In the genomic region with DNA sequence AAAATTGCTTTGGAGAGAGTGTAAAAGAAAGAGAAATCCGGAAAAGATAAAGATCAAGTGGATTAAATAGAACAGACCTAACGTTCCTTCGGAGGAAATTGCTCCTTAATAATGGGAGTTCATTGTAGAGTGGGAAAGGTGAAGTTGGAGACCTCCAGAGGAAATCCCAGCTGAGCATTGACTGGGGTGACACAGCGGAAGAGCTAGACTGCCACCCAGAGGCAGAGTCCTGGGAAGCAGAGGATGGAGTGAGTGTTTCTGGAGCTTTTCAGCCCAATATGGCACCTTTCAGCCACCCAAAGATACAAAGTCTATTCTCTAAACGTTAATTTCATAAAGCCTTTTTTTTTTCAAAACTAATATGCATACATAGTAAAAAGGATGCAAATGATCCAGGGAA, we compare ENCODE assay signal across 8 mouse cellular contexts.
A peak's percentile ranks its signal among the peaks of the same experiment; 100 is the strongest.
DNase-seq lines count a peak whose midpoint lies in the region; TF ChIP-seq lines count a peak whose summit lies in the region.
"Had no signal": no experiment of that assay in that cellular context is flagged by ENCODE, and none has a peak within 500 bp of the region (broad histone marks: within the 10 kb centered on the region; RNA-seq: fewer than 3 reads in every experiment).

No protein-coding gene starts in this region.

- H3K27ac ChIP-seq in ES-E14 (ENCODE audit: insufficient read depth, low read depth, low read length, poor library complexity, severe bottlenecking): no peak overlapping the region
- H3K27ac ChIP-seq: embryonic facial prominence, embryonic 12.5 days had no signal

- in situ Hi-C loops in ES-E14 (cut with MboI; ENCODE audit: low sequenced_read_pairs in 2 of 2, unreplicated experiment in 2 of 2): loop anchor here (5.0 to 25.0 kb wide), 2 partner anchors 241 to 391 kb away; no protein-coding TSS in a partner anchor

- intact Hi-C loops in left cerebral cortex, postnatal 4 days (cut with DNase I): loop anchor here (10.0 kb wide), 1 partner anchor 239 kb away; no protein-coding TSS in a partner anchor

- no peak overlapping the region for H3K9ac ChIP-seq in ES-E14 (ENCODE audit: insufficient read depth, low read depth, low read length, poor library complexity, severe bottlenecking)
- H3K9ac ChIP-seq: embryonic facial prominence, embryonic 12.5 days had no signal

- H3K4me3 ChIP-seq in ES-E14 (ENCODE audit: insufficient read depth in 1 of 2, low read depth in 1 of 2, low read length in 2 of 2, poor library complexity in 1 of 2, severe bottlenecking in 1 of 2): no peak overlapping the region
- H3K4me3 ChIP-seq: embryonic facial prominence, embryonic 12.5 days had no signal

- peak; percentile 26 for DNase-seq in kidney, adult 18-20 months
- DNase-seq in kidney, adult 11 months: no peak
- DNase-seq in ES-E14 (ENCODE audit: low read depth, low spot score): peak; percentile 44
- DNase-seq in brain, adult 2 months (ENCODE audit: low read depth, low spot score): peak; percentile 68
- DNase-seq in left cerebral cortex, postnatal 4 days: peak; percentile 24
- DNase-seq in spleen, postnatal 14 days (ENCODE audit: low spot score in 2 of 2): no peak
- no peak for DNase-seq in thymus, postnatal 4 days

- H3K36me3 ChIP-seq in ES-E14 (ENCODE audit: control insufficient read depth, insufficient read depth, low read length, poor library complexity, severe bottlenecking): no peaks in the 10 kb centered on the region
- H3K36me3 ChIP-seq: embryonic facial prominence, embryonic 12.5 days had no signal

- H3K9me3 ChIP-seq in ES-E14 (ENCODE audit: control insufficient read depth, insufficient read depth, low read depth, low read length): no peaks in the 10 kb centered on the region
- H3K9me3 ChIP-seq: embryonic facial prominence, embryonic 12.5 days had no signal

- no peaks in the 10 kb centered on the region for H3K4me1 ChIP-seq in ES-E14 (ENCODE audit: control insufficient read depth in 2 of 2, insufficient read depth in 2 of 2, low read length in 2 of 2, poor library complexity in 1 of 2)
- H3K4me1 ChIP-seq: embryonic facial prominence, embryonic 12.5 days had no signal

TF ChIP-seq in ES-E14, 5 proteins besides CTCF, POLR2A, EP300 and RAD21:
- peak; percentile 98 for TF ChIP-seq ZC3H11A (IDR thresholded peaks at IDR 0.05; ENCODE audit: borderline replicate concordance, low read depth, low read length)
- no peak for TF ChIP-seq ZNF384 (IDR thresholded peaks at IDR 0.05; ENCODE audit: low read depth, low read length)

Comparison
In these comparisons a context has a peak if more than half of its experiments do, and no peak if none do; other contexts are left out.
1. DNase-seq: peak in kidney, adult 18-20 months (single experiment), ES-E14 (single experiment), brain, adult 2 months (single experiment) and left cerebral cortex, postnatal 4 days (single experiment); none in kidney, adult 11 months (single experiment), spleen, postnatal 14 days (0 of 2) and thymus, postnatal 4 days (single experiment).